Mouse (Mus musculus): ENCODE results near the gene Foxred1.

DNA sequence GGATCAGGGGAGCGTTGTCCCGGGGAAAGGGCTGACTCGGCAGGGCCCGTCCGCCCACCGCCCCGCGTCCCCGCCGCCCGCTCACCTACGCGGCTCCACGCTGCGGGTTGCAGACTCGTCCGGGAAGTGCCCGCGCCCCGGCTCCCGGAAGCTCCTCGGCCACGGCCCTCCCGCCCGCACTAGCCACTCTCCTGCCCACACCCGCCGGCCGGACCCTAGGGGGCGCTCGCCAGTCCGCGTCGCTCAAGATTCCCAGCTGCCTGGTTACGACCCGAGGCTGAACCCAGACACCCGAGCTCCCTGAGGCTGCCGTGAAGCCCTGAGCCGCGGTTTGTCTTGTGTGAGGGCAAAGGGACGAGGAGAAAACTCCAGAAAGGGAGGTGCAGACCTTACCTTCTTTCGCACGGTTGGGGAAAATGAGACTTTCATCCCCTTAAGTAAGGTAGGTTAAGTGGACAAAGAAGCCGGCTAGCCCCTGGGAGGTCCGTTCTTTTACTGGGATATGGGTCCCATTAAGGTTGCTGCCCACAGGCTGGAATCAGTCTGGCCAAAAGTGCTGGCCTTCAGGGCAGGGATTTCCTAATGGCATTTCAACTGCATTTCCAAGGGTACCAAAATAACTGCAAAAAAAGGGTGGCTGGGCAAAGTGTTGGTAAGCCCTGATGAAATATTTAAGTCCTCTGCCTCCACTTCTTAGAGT, 10.9 kb downstream of the Foxred1 start, which contains the start of the genes Srpr and Tirap:
- TF ChIP-seq CTCF (IDR thresholded peaks at IDR 0.05; ENCODE audit: low read depth, low read length) = peak; percentile 40; the same call in 1 of the 2 replicates
- TF ChIP-seq POLR2A (IDR thresholded peaks at IDR 0.05; ENCODE audit: borderline replicate concordance, low read depth, low read length) = no peak

Data from bone marrow macrophage, adult 2 months (primary cell).